Mouse (Mus musculus) monocyte, adult 2 months (primary cell): Measurements from ENCODE around the gene Serpinc1.

ENCODE experiments used
- DNase-seq, 2 experiments: peaks; one replicate each; pipeline ENCODE4 v3.0.0; 2022; ENCODE audit warnings: low spot score in 2 of 2, low read depth in 1 of 2

Serpinc1 gene

GRCm38 (mm10) chr1:161041261-161042020 is 63.1 kb downstream of the Serpinc1 start:
- DNase-seq, result no peak

- no peak for DNase-seq
These were observed 68.6 kb downstream of the Serpinc1 start for GRCm38 (mm10) chr1:161046972-161047371.
